Mouse (Mus musculus) liver, adult (tissue): ENCODE data around the gene Dpf2.

Source experiments
- GATA4 ChIP-seq: IDR thresholded peaks from 2 replicates; pipeline ENCODE4 v1.6.1; 2014; ENCODE audit warnings: mild to moderate bottlenecking, low read length; ENCODE audit not compliant: insufficient replicate concordance

Gene Dpf2

GRCm38 (mm10) chr19:5913007-5913719 lies at the start of gene Dpf2:
TSS of gene Dpf2 (minus strand) at chr19:5913010.
- no peak; the same call in 1 of the 2 replicates for TF ChIP-seq GATA4

- TF ChIP-seq GATA4 = no peak
Measured at GRCm38 (mm10) chr19:5957371-5957770, 44.6 kb upstream of the Dpf2 start.

GRCm38 (mm10) chr19:5956685-5957084 lies 43.9 kb upstream of the Dpf2 start:
- TF ChIP-seq GATA4 = no peak

- peak; percentile 85; the same call in 1 of the 2 replicates for TF ChIP-seq GATA4
Measured at GRCm38 (mm10) chr19:5955704-5956670, 43.2 kb upstream of the Dpf2 start.

- TF ChIP-seq GATA4 = no peak
Measured at GRCm38 (mm10) chr19:5954936-5955335, 42.1 kb upstream of the Dpf2 start.

GRCm38 (mm10) chr19:5954031-5954710 lies 41.4 kb upstream of the Dpf2 start:
- TF ChIP-seq GATA4 = no peak

- no peak for TF ChIP-seq GATA4
Measured at GRCm38 (mm10) chr19:5953201-5953770, 40.5 kb upstream of the Dpf2 start.

GRCm38 (mm10) chr19:5952071-5952691 lies 39.4 kb upstream of the Dpf2 start:
- TF ChIP-seq GATA4 = peak; percentile 94

GRCm38 (mm10) chr19:5951631-5952030 lies 38.8 kb upstream of the Dpf2 start:
- TF ChIP-seq GATA4 = no peak

GRCm38 (mm10) chr19:5950218-5950617 lies 37.4 kb upstream of the Dpf2 start:
- TF ChIP-seq GATA4 = no peak

GRCm38 (mm10) chr19:5945891-5946290 lies 33.1 kb upstream of the Dpf2 start:
- TF ChIP-seq GATA4 = no peak

GRCm38 (mm10) chr19:5945027-5945426 lies 32.2 kb upstream of the Dpf2 start:
- TF ChIP-seq GATA4 = no peak

GRCm38 (mm10) chr19:5944145-5944544 lies 31.3 kb upstream of the Dpf2 start:
- TF ChIP-seq GATA4 = no peak

GRCm38 (mm10) chr19:5943404-5943803 lies 30.6 kb upstream of the Dpf2 start:
- TF ChIP-seq GATA4 = no peak

GRCm38 (mm10) chr19:5942581-5942980 lies 29.8 kb upstream of the Dpf2 start:
- no peak for TF ChIP-seq GATA4

- TF ChIP-seq GATA4 = no peak
Measured at GRCm38 (mm10) chr19:5940656-5941055, 27.8 kb upstream of the Dpf2 start.
